Comparison of ENCODE assay signal across 8 mouse cellular contexts in genomic region chr9:88520122-88520848, GRCm38 (mm10). TPM values are rescaled to one million over a fixed set of nuclear protein-coding genes. Genes with fewer than 3 reads are reported as not detected.
DNase-seq lines count a peak whose midpoint lies in the region; ATAC-seq and TF ChIP-seq lines count a peak whose summit lies in the region.

No protein-coding gene starts in this region.

- ATAC-seq in lung, embryonic 16.5 days (ENCODE audit: low read depth), result no peak
- no peak for ATAC-seq in embryonic facial prominence, embryonic 15.5 days (ENCODE audit: insufficient number of reproducible peaks, low FRiP score, low TSS enrichment, low read depth)
- no peak for ATAC-seq in limb, embryonic 14.5 days (ENCODE audit: low FRiP score, low read depth)

- peak overlapping the region; percentile 55; the same call in 1 of the 2 replicates for H3K4me2 ChIP-seq in lung, embryonic 16.5 days (ENCODE audit: low read depth, low read length)
- peak overlapping the region; percentile 82 for H3K4me2 ChIP-seq in embryonic facial prominence, embryonic 15.5 days (replicated peaks)
- H3K4me2 ChIP-seq in limb, embryonic 14.5 days (replicated peaks; ENCODE audit: low read depth, low read length, severe bottlenecking), result peak overlapping the region; percentile 50

- peaks cover 9% of the 10 kb centered on the region for H3K4me1 ChIP-seq in lung, embryonic 16.5 days (replicated peaks; ENCODE audit: control insufficient read depth, insufficient read depth, low read length)
- peaks cover 12% of the 10 kb centered on the region for H3K4me1 ChIP-seq in embryonic facial prominence, embryonic 15.5 days
- H3K4me1 ChIP-seq in limb, embryonic 14.5 days (ENCODE audit: control insufficient read depth, insufficient read depth, low read length), result peaks cover 8% of the 10 kb centered on the region

- intact Hi-C loops in left cerebral cortex, postnatal 25 days (cut with DNase I), result no loop called here

- H3K27ac ChIP-seq in lung, embryonic 16.5 days (ENCODE audit: low read length), result no peak overlapping the region
- H3K27ac ChIP-seq in embryonic facial prominence, embryonic 15.5 days (replicated peaks), result 0 out of 2 replicates have a peak overlapping the region, but pooled peaks have one; percentile 17
- H3K27ac ChIP-seq in limb, embryonic 14.5 days (replicated peaks; ENCODE audit: low read depth, low read length), result no peak overlapping the region

- no peak for TF ChIP-seq POLR2A in limb, embryonic 14.5 days (IDR thresholded peaks at IDR 0.05; ENCODE audit: borderline replicate concordance, extremely low read depth, insufficient read depth, insufficient read length)

- no peak overlapping the region for H3K4me3 ChIP-seq in lung, embryonic 16.5 days (ENCODE audit: low read length)
- peak overlapping the region; percentile 78 for H3K4me3 ChIP-seq in embryonic facial prominence, embryonic 15.5 days (replicated peaks)
- H3K4me3 ChIP-seq in limb, embryonic 14.5 days (replicated peaks; ENCODE audit: low read length), result peak overlapping the region; percentile 78; the same call in 1 of the 2 replicates

- peaks cover 10% of the 10 kb centered on the region for H3K36me3 ChIP-seq in lung, embryonic 16.5 days (ENCODE audit: control insufficient read depth, insufficient read depth, low read length)
- H3K36me3 ChIP-seq in embryonic facial prominence, embryonic 15.5 days, result peaks cover 16% of the 10 kb centered on the region
- H3K36me3 ChIP-seq in limb, embryonic 14.5 days (ENCODE audit: control insufficient read depth, insufficient read depth, low read length), result peaks cover 14% of the 10 kb centered on the region
- H3K36me3 ChIP-seq in splenic B cell, adult 2 months (ENCODE audit: control insufficient read depth, insufficient read depth, low read length, poor library complexity, severe bottlenecking), result peaks cover 2% of the 10 kb centered on the region; the same call in 1 of the 2 replicates

- H3K9ac ChIP-seq in lung, embryonic 16.5 days (ENCODE audit: low read length), result no peak overlapping the region
- no peak overlapping the region for H3K9ac ChIP-seq in embryonic facial prominence, embryonic 15.5 days
- H3K9ac ChIP-seq in limb, embryonic 14.5 days (ENCODE audit: low read depth, low read length, severe bottlenecking), result no peak overlapping the region

- H3K9me3 ChIP-seq in lung, embryonic 16.5 days (ENCODE audit: control insufficient read depth, low read length), result no peaks in the 10 kb centered on the region
- no peaks in the 10 kb centered on the region for H3K9me3 ChIP-seq in embryonic facial prominence, embryonic 15.5 days (replicated peaks)
- H3K9me3 ChIP-seq in limb, embryonic 14.5 days (ENCODE audit: control insufficient read depth, low read length), result no peaks in the 10 kb centered on the region

- no peak for DNase-seq in lung, postnatal 36 days
- no peak for DNase-seq in limb, embryonic 14.5 days (ENCODE audit: low spot score)
- DNase-seq in splenic B cell, adult 2 months (ENCODE audit: low read depth, low spot score), result peak; percentile 34
- DNase-seq in ovary, postnatal 10 days (ENCODE audit: low spot score), result no peak
- no peak for DNase-seq in adrenal gland, postnatal 4 days (ENCODE audit: low spot score in 2 of 2)
- no peak for DNase-seq in left cerebral cortex, postnatal 25 days (ENCODE audit: low spot score in 2 of 2)

- WGBS in lung, embryonic 16.5 days, result 13% methylated on average over 2 of the region's 2 CpGs
- WGBS in embryonic facial prominence, embryonic 15.5 days, result 23% methylated on average over 2 of the region's 2 CpGs
- 19% methylated on average over 2 of the region's 2 CpGs for WGBS in limb, embryonic 14.5 days

- no peaks in the 10 kb centered on the region for H3K27me3 ChIP-seq in lung, embryonic 16.5 days (ENCODE audit: control insufficient read depth, insufficient read depth, low read depth, low read length)
- H3K27me3 ChIP-seq in embryonic facial prominence, embryonic 15.5 days, result no peaks in the 10 kb centered on the region
- H3K27me3 ChIP-seq in limb, embryonic 14.5 days (ENCODE audit: control insufficient read depth, insufficient read depth, low read length), result no peaks in the 10 kb centered on the region
- H3K27me3 ChIP-seq in splenic B cell, adult 2 months (ENCODE audit: control insufficient read depth, insufficient read depth, low read length, poor library complexity, severe bottlenecking), result no peaks in the 10 kb centered on the region

RNA-seq across cellular contexts. Expression of gene Zfp949, which starts 27.5 kb away (rescaled TPM):
- 11.2 and 12.5 TPM in 2 replicates for polyA plus RNA-seq in lung, embryonic 16.5 days (2015; fragmentation: Nextera tagmentation; extraction: Ambion mirVana)
- polyA plus RNA-seq in embryonic facial prominence, embryonic 15.5 days (2015; fragmentation: Nextera tagmentation; extraction: Ambion mirVana), result 12.8 and 14.1 TPM in 2 replicates
- 8.2 TPM in 2 replicates for polyA plus RNA-seq in limb, embryonic 14.5 days (2012; rRNA removed)
- 10.1 and 12.4 TPM in 2 replicates for polyA plus RNA-seq in limb, embryonic 14.5 days (2014; fragmentation: Nextera tagmentation; extraction: Ambion mirVana)
- 10 to 100 TPM; 12.8 to 13.7 TPM for total RNA-seq in adrenal gland, postnatal 4 days (2021)
- 10 to 100 TPM; 20.9 to 25.7 TPM for total RNA-seq in left cerebral cortex, postnatal 25 days (2021)

RNA-seq across cellular contexts. Expression of gene Syncrip, which starts 37.9 kb away (rescaled TPM):
- 82.4 and 89.0 TPM in 2 replicates for polyA plus RNA-seq in lung, embryonic 16.5 days (2015; fragmentation: Nextera tagmentation; extraction: Ambion mirVana)
- 83.1 and 86.0 TPM in 2 replicates for polyA plus RNA-seq in embryonic facial prominence, embryonic 15.5 days (2015; fragmentation: Nextera tagmentation; extraction: Ambion mirVana)
- 59.8 and 86.2 TPM in 2 replicates for polyA plus RNA-seq in limb, embryonic 14.5 days (2012; rRNA removed)
- polyA plus RNA-seq in limb, embryonic 14.5 days (2014; fragmentation: Nextera tagmentation; extraction: Ambion mirVana), result 119 and 122 TPM in 2 replicates
- 100 to 1,000 TPM; 101 to 112 TPM for total RNA-seq in adrenal gland, postnatal 4 days (2021)
- 10 to 100 TPM; 67.6 to 68.3 TPM for total RNA-seq in left cerebral cortex, postnatal 25 days (2021)
